Mouse (Mus musculus) intestine, embryonic 14.5 days (tissue): ENCODE results near the gene Pex16. TPM values are rescaled to one million over a fixed set of nuclear protein-coding genes. Genes with fewer than 3 reads are reported as not detected.

Experiments
- ATAC-seq: fragments of 200-750 bp; cut with Nextera tagmentation; replicated peaks from 2 replicates; pipeline ENCODE4 v1.8.0; 2017; ENCODE audit warnings: low read depth, moderate number of reproducible peaks, moderate TSS enrichment, moderate library complexity; ENCODE audit not compliant: low FRiP score, low TSS enrichment
- DNase-seq: peaks from one replicate; pipeline ENCODE4 v3.0.0-alpha.2; 2018; ENCODE audit warnings: low spot score
- H3K27ac ChIP-seq: fragments of 300-500 bp; sonication (generic); 2 replicates; pipeline ENCODE4 v1.5.1; 2014; ENCODE audit warnings: low read depth, mild to moderate bottlenecking, control low read depth
- H3K27me3 ChIP-seq: fragments of 300-500 bp; sonication (generic); replicated peaks from 2 replicates; pipeline ENCODE4 v1.6.1; 2014; ENCODE audit warnings: low read length, control low read depth; ENCODE audit not compliant: control insufficient read depth, insufficient read depth
- H3K36me3 ChIP-seq: fragments of 300-500 bp; sonication (generic); 2 replicates; pipeline ENCODE4 v1.6.1; 2014; ENCODE audit warnings: low read length, control low read depth; ENCODE audit not compliant: control insufficient read depth, insufficient read depth
- H3K4me1 ChIP-seq: fragments of 300-500 bp; sonication (generic); replicated peaks from 2 replicates; pipeline ENCODE4 v1.6.1; 2014; ENCODE audit warnings: low read length, control low read depth, mixed read lengths; ENCODE audit not compliant: control insufficient read depth, insufficient read depth
- H3K4me2 ChIP-seq: fragments of 300-500 bp; sonication (generic); 2 replicates; pipeline ENCODE4 v1.6.1; 2014; ENCODE audit warnings: low read length
- H3K4me3 ChIP-seq: fragments of 300-500 bp; sonication (generic); 2 replicates; pipeline ENCODE4 v1.5.1; 2014; ENCODE audit warnings: low read depth, low read length, control low read depth, mixed read lengths
- H3K9ac ChIP-seq: fragments of 300-500 bp; sonication (generic); 2 replicates; pipeline ENCODE4 v1.6.1; 2014; ENCODE audit warnings: mild to moderate bottlenecking, low read length
- H3K9me3 ChIP-seq: fragments of 300-500 bp; sonication (generic); 2 replicates; pipeline ENCODE4 v1.6.1; 2016; ENCODE audit warnings: low read length, control low read depth; ENCODE audit not compliant: control insufficient read depth
- WGBS: fragments of 180-500 bp; shearing (Covaris S2); extraction: QIAGEN DNeasy Blood & Tissue Kit; methylation state at CpG from one replicate; pipeline ENCODE4 v1.1.7; 2014; 5-methylcytosine and 5-hydroxymethylcytosine counted together
- polyA plus RNA-seq: library from polyadenylated mRNA; unstranded; fragments of >200 nt; fragmentation: Nextera tagmentation; extraction: Ambion mirVana; gene quantifications from 2 replicates; pipeline ENCODE4 v1.2.1, GENCODE M21; 2014

Gene Pex16
- polyA plus RNA-seq = 25.2 and 27.9 TPM in 2 replicates

DNA sequence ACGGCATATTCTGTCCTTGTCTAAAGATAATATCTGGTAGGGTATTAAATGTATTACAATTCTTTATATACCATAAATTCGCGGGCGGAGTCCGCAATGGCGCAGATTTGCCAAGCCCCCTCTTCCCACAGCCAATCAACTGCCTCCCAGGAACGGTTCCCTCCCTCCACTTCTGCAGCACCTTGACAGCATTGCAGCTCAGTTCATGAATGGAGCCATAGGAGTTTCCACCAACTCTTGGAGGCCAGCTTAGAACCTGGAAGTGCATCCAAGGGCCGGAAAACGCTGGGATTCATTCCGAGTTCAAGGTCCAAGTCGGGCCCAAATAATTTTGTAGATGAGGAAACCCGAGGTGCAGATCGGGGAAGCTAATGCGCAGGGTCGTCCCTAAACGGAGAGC lies at the start of gene Pex16, which contains the start of gene Large2:
Pex16 (plus strand) TSS at position 163 of the 400 bp plus-strand sequence.
Large2 (minus strand) TSS at position 356 of the 400 bp plus-strand sequence.
- ATAC-seq = no peak; the same call in 1 of the 2 replicates
- Histone ChIP-seq H3K4me3 (peak within 1 kb of the TSS; percentile 88), H3K9ac (peak within 1 kb of the TSS; percentile 64), H3K36me3 (peaks cover 18% of the 10 kb centered on the region), H3K4me2 (peak within 1 kb of the TSS; percentile 95), H3K4me1 (peaks cover 26% of the 10 kb centered on the region), H3K27me3 (peaks cover 15% of the 10 kb centered on the region), H3K9me3 (no peaks in the 10 kb centered on the region), H3K27ac (peak within 1 kb of the TSS; percentile 58)
- 2% methylated on average over 16 of the region's 16 CpGs for WGBS
- no peak for DNase-seq

DNA sequence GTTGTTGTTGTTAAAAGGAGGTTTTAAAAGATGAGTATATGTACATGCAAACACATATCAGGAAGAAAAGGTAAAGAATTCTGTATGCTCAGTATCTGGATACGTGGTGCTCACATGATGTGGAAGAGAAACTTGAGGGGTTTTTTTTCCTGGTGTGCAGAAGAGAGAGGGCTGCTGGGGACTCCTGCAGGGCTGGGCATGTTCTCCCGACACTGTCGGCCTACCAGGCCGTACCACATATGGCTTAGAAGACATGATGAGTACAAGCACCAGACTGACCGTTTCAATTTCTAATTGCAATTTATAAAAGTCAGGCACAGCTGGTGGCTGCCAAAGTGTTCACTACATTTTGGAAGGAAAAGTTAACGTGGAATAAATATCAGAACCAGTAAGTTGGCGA lies 48.8 kb upstream of the Pex16 start:
- DNase-seq (no peak), ATAC-seq (no peak)
- H3K27me3 ChIP-seq = no peaks in the 10 kb centered on the region
- H3K36me3 ChIP-seq = peaks cover 74% of the 10 kb centered on the region
- H3K4me3 ChIP-seq = no peak overlapping the region
- H3K9ac ChIP-seq = no peak overlapping the region
- no peaks in the 10 kb centered on the region for H3K9me3 ChIP-seq
- no peaks in the 10 kb centered on the region for H3K4me1 ChIP-seq
- no peak overlapping the region for H3K27ac ChIP-seq
- 87% methylated on average over 7 of the region's 7 CpGs for WGBS
- H3K4me2 ChIP-seq = no peak overlapping the region

DNA sequence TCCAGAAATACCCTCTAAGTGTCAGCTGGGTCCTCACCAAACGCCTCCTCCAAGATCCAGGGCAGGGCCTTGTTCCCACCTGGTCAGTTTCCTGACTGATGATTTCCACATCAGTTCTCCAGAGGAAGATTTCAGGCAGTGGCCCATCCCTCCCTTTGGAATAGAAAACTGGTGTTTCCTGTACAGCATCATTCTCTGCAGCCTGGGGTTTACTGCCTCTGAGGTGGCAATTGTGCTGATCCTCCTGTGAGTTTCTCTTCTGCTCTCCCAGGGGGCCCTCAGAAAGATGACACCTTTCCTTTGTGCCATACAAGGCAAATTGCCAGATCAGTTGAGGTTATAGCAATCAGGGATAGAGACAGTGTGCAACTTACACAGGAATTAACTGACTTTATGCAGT lies 48.3 kb upstream of the Pex16 start:
- DNase-seq (no peak), ATAC-seq (no peak)
- peaks cover 79% of the 10 kb centered on the region for H3K36me3 ChIP-seq
- H3K4me3 ChIP-seq = no peak overlapping the region
- no peaks in the 10 kb centered on the region for H3K9me3 ChIP-seq
- no peaks in the 10 kb centered on the region for H3K27me3 ChIP-seq
- H3K27ac ChIP-seq = no peak overlapping the region
- H3K4me2 ChIP-seq = no peak overlapping the region
- WGBS = 86% methylated on average over 1 of the region's 1 CpGs
- no peak overlapping the region for H3K9ac ChIP-seq
- no peaks in the 10 kb centered on the region for H3K4me1 ChIP-seq

DNA sequence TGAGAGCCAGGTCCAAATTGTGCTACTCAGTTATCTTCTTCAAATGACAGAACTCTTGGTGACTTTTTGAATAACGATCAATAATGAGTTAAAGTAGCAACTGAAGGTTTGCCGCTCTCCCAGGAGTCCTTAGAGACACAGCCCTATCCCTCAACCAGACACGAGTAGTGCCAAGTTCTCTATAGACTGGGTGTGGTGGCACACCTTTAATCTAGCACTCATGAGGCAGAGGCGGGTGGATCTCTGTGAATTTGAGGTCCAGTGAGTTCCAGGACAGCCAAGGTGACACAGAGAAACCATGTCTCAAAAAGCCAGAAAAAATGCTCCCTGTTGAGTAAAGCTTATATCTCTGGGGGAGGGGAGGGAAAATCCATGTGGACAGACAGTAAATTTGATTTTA lies 46.9 kb upstream of the Pex16 start:
- Histone ChIP-seq H3K4me1 (no peaks in the 10 kb centered on the region), H3K4me2 (no peak overlapping the region), H3K9me3 (no peaks in the 10 kb centered on the region), H3K9ac (no peak overlapping the region), H3K36me3 (peaks cover 78% of the 10 kb centered on the region), H3K4me3 (no peak overlapping the region), H3K27me3 (no peaks in the 10 kb centered on the region), H3K27ac (no peak overlapping the region)
- no peak for DNase-seq
- ATAC-seq = no peak
- WGBS = 91% methylated on average over 4 of the region's 4 CpGs

DNA sequence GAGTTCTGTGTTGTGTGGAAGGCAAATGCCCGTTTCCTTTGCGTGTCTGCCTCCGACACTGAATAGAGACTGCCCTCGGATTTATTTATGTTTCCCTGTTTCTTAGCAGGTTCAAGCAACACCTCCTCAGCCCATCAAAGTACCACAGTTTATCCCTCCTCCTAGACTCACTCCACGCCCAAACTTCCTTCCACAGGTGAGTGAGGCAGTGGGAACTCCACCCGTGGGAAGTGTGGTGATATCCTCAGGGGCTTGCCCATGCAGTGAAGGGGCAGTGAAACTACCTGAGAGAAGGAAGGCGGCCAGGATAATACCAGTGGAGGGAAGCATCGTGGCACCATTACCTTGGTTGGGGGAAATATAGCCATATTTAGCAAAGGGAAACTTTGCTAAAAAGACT lies 46.3 kb upstream of the Pex16 start:
- DNase-seq (no peak), ATAC-seq (no peak)
- Histone ChIP-seq H3K9ac (no peak overlapping the region), H3K27me3 (no peaks in the 10 kb centered on the region), H3K9me3 (no peaks in the 10 kb centered on the region), H3K27ac (no peak overlapping the region), H3K4me1 (no peaks in the 10 kb centered on the region), H3K36me3 (peaks cover 77% of the 10 kb centered on the region), H3K4me2 (no peak overlapping the region), H3K4me3 (no peak overlapping the region)
- 88% methylated on average over 8 of the region's 8 CpGs for WGBS

DNA sequence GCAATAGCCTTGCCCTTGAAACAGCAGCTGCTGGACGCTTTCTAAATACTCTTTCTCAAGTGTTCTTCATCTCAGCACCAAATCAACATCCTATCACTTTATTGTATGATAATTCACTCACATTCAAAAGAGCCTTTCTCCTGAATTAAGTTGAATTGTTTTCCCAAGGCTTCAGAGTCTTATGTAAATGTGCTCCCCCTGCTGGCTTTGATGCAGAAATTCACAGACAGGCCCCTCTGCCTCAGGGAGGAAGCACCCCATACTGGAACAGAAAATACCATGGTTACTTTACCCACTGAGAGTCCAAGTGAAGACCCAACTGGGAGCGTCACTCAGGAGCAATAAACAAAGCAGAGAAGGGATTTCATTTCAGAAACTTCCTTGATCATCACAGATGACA lies 43.6 kb upstream of the Pex16 start:
- Histone ChIP-seq H3K4me3 (no peak overlapping the region), H3K9me3 (no peaks in the 10 kb centered on the region), H3K4me1 (no peaks in the 10 kb centered on the region), H3K4me2 (no peak overlapping the region), H3K36me3 (peaks cover 87% of the 10 kb centered on the region), H3K27me3 (no peaks in the 10 kb centered on the region), H3K27ac (no peak overlapping the region), H3K9ac (no peak overlapping the region)
- DNase-seq = no peak
- WGBS = 61% methylated on average over 2 of the region's 2 CpGs
- ATAC-seq = no peak

DNA sequence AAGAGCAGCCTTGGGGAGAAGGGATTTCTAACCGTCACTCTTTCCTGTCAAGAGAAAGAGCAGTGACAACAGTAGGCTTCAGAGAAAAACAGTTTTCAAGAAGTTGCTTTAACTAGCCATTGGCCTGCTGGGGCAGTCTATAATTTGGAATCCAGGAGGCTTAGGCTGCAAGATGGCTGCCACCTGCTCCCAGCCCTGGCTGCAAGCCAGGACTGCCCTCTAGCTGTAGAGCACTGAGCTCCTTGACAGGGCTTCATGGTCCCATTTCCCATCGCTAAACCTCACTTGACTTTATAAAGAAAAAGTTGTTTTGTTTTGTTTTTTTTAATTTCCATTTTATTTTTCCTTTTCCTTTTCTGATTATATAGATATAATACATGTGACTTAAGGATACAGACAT lies 43.1 kb upstream of the Pex16 start:
- H3K36me3 ChIP-seq = peaks cover 85% of the 10 kb centered on the region
- H3K4me3 ChIP-seq = no peak overlapping the region
- DNase-seq (no peak), ATAC-seq (no peak)
- H3K9ac ChIP-seq = no peak overlapping the region
- no peaks in the 10 kb centered on the region for H3K27me3 ChIP-seq
- H3K4me1 ChIP-seq = no peaks in the 10 kb centered on the region
- H3K27ac ChIP-seq = no peak overlapping the region
- WGBS = 85% methylated on average over 2 of the region's 2 CpGs
- no peaks in the 10 kb centered on the region for H3K9me3 ChIP-seq
- no peak overlapping the region for H3K4me2 ChIP-seq

DNA sequence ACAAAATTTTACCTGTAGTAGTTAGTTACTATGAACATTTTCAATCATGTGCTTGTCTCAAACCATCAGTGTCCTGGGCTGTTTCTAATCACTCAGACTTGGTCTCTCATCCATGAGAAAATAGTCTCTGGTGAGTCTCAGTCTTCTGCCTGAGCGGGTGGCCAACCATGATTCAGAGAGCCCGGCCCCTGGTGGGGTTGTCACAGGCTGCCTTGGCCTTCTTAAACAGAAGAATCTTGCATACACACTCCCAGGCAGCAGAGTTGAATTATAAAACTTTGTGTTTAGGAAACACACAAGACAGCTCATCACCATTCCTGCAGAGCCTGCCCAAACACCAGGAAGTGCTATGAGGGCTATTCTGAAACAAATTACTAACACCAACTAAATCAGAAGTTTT lies 42.6 kb upstream of the Pex16 start:
- H3K36me3 ChIP-seq = peaks cover 80% of the 10 kb centered on the region
- ATAC-seq (no peak), DNase-seq (no peak)
- no peak overlapping the region for H3K27ac ChIP-seq
- 89% methylated on average over 2 of the region's 2 CpGs for WGBS
- no peak overlapping the region for H3K4me2 ChIP-seq
- no peaks in the 10 kb centered on the region for H3K27me3 ChIP-seq
- H3K4me1 ChIP-seq = no peaks in the 10 kb centered on the region
- no peaks in the 10 kb centered on the region for H3K9me3 ChIP-seq
- no peak overlapping the region for H3K9ac ChIP-seq
- H3K4me3 ChIP-seq = no peak overlapping the region

DNA sequence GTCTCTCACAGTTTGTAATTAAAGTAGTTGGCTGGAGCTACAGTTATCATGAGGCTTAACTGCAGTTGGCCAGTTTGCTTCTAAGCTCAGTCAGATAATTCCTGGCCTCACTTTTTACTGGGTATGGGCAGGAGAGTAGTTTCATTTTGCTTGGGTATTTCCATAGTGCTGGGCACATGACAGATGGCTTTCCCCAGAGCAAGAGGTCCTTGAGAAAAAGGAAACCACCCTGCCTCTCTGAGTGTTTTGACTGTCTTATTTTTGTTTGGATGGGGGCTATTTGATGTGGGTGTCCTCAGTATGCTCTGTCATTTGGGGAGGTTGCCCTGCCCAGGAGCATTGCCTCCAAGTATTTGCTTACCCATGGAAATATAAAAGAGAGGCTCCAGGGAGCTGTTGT lies 32.1 kb upstream of the Pex16 start:
- Histone ChIP-seq H3K27me3 (no peaks in the 10 kb centered on the region), H3K9me3 (no peaks in the 10 kb centered on the region), H3K9ac (no peak overlapping the region), H3K36me3 (peaks cover 56% of the 10 kb centered on the region), H3K4me3 (no peak overlapping the region), H3K27ac (no peak overlapping the region), H3K4me1 (no peaks in the 10 kb centered on the region), H3K4me2 (no peak overlapping the region)
- no peak for DNase-seq
- ATAC-seq = no peak
